Mouse (Mus musculus) testis, adult 2 months (tissue): Measurements from ENCODE around the gene S100pbp. TPM values are rescaled to one million over a fixed set of nuclear protein-coding genes. Genes with fewer than 3 reads are reported as not detected.
A peak's percentile ranks its signal among the peaks of the same experiment; 100 is the strongest.

Source experiments
- H3K27ac ChIP-seq: fragments of 200-500 bp; 2 replicates; pipeline ENCODE4 v1.5.1; 2012; ENCODE audit warnings: low read depth, low read length; ENCODE audit not compliant: control insufficient read depth, insufficient read depth
- H3K27me3 ChIP-seq: fragments of 200-500 bp; 2 replicates; pipeline ENCODE4 v1.6.1; 2012; ENCODE audit warnings: mild to moderate bottlenecking, low read length, moderate library complexity; ENCODE audit not compliant: control insufficient read depth, insufficient read depth
- H3K36me3 ChIP-seq: fragments of 200-500 bp; 2 replicates; pipeline ENCODE4 v1.6.1; 2012; ENCODE audit warnings: mild to moderate bottlenecking, low read length; ENCODE audit not compliant: control insufficient read depth, insufficient read depth
- H3K4me1 ChIP-seq: fragments of 200-500 bp; 2 replicates; pipeline ENCODE4 v1.6.1; 2012; ENCODE audit warnings: low read length; ENCODE audit not compliant: control insufficient read depth, insufficient read depth
- H3K4me3 ChIP-seq: fragments of 200-500 bp; 2 replicates; pipeline ENCODE4 v1.5.1; 2012; ENCODE audit warnings: low read depth, mild to moderate bottlenecking, low read length, moderate library complexity, mixed read lengths; ENCODE audit not compliant: control insufficient read depth
- CTCF ChIP-seq: fragments of 200-500 bp; IDR thresholded peaks from 2 replicates; pipeline ENCODE4 v1.5.1; 2012; ENCODE audit warnings: low read depth, mild to moderate bottlenecking, inconsistent platforms, low read length, moderate library complexity; ENCODE audit not compliant: control insufficient read depth, insufficient read depth, insufficient replicate concordance
- POLR2A ChIP-seq: fragments of 200-500 bp; IDR thresholded peaks from 2 replicates; pipeline ENCODE4 v1.6.1; 2012; ENCODE audit warnings: low read depth, mild to moderate bottlenecking, inconsistent platforms, low read length, moderate library complexity; ENCODE audit not compliant: control insufficient read depth
- polyA plus RNA-seq: library from polyadenylated mRNA; depleted of rRNA; stranded (reverse); fragments of >200 nt; gene quantifications from 2 replicates; pipeline ENCODE4 v1.2.3, GENCODE M21; 2012; rRNA removed

S100pbp gene
- polyA plus RNA-seq: 26.8 and 34.6 TPM in 2 replicates

- Histone ChIP-seq H3K27ac (peak within 1 kb of the TSS; percentile 98), H3K4me3 (peak within 1 kb of the TSS; percentile 100)
- peak; percentile 74 for TF ChIP-seq POLR2A
- no peak for TF ChIP-seq CTCF
Observed at GRCm38 (mm10) chr4:129189542-129190519, at the start of gene S100pbp, which contains the start of gene Yars. Gene S100pbp (minus strand): TSS chr4:129189727. Gene Yars (plus strand): TSS chr4:129189760.

DNA sequence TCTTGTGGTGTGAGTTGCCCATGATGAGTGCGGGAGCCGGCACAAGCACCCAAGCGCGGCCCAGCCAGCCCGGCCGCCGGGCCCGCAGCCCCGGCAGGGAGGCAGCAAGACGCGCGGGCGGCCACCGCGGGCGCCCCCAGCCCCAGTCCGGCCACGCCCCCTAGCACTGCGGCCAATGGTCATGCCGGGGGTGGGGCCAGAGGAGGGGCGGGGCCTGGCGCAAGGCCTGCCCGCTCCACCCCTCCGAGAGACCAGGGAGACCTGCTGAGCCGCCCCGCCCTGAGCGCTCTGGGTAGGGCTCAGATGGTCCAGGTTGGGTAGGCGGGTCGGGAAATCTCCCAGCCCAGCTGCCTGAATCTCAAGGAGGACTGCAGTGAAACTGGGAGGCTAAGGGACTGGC lies 49.5 kb upstream of the S100pbp start:
- Histone ChIP-seq H3K27me3 (no peaks in the 10 kb centered on the region), H3K4me1 (peaks cover 11% of the 10 kb centered on the region), H3K27ac (no peak overlapping the region), H3K4me3 (peak overlapping the region; percentile 46), H3K36me3 (no peaks in the 10 kb centered on the region)
- TF ChIP-seq CTCF: no peak
- no peak for TF ChIP-seq POLR2A

More at GRCm38 (mm10) chr4:129189542-129190519, at the start of gene S100pbp, which contains the start of gene Yars:
- H3K36me3 ChIP-seq: no peaks in the 10 kb centered on the region; the same call in 1 of the 2 replicates
- H3K4me1 ChIP-seq: peaks cover 8% of the 10 kb centered on the region
- H3K27me3 ChIP-seq: no peaks in the 10 kb centered on the region

GRCm38 (mm10) chr4:129238579-129239016 lies 49.1 kb upstream of the S100pbp start:
- TF ChIP-seq POLR2A (no peak), CTCF (no peak)
- Histone ChIP-seq H3K27ac (no peak overlapping the region), H3K4me3 (peak overlapping the region; percentile 66), H3K36me3 (no peaks in the 10 kb centered on the region), H3K27me3 (no peaks in the 10 kb centered on the region), H3K4me1 (peaks cover 11% of the 10 kb centered on the region)

DNA sequence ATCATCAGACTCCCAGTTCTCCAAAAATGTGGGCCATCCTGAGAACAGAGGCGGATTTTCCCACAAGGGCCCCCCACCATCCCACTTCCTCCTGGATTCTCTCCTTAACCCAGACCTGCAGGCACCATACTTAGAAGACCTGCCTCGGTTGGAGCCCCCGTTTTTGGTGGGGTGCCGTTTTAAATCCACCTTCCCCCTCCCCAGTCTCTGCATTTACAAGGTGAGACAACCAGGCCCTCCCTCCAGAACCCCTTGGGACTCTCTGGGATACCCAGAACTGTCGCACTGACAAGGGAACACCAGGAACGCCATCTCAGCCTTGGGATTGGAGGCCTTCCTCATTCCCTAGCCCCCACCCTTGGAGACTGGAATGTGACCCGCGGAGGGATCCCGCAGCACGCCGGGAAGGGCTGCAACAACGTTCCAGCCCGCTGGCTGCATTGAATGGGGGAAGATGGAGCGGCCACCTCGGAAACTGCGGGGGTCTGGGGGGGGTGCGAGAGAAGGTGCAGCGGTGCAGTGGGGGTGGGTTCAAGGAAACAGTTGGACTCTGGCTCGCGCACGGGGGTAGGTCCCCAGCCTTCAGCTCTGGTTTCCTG lies 48.4 kb upstream of the S100pbp start:
- Histone ChIP-seq H3K27me3 (no peaks in the 10 kb centered on the region), H3K4me1 (peaks cover 11% of the 10 kb centered on the region), H3K4me3 (no peak overlapping the region; the same call in 1 of the 2 replicates), H3K36me3 (no peaks in the 10 kb centered on the region), H3K27ac (no peak overlapping the region)
- TF ChIP-seq CTCF: no peak
- TF ChIP-seq POLR2A: no peak

GRCm38 (mm10) chr4:129236236-129236813 lies 46.8 kb upstream of the S100pbp start:
- TF ChIP-seq POLR2A: no peak
- no peak for TF ChIP-seq CTCF
- H3K27ac ChIP-seq: no peak overlapping the region
- no peaks in the 10 kb centered on the region for H3K36me3 ChIP-seq
- no peaks in the 10 kb centered on the region for H3K27me3 ChIP-seq
- H3K4me3 ChIP-seq: no peak overlapping the region
- peaks cover 11% of the 10 kb centered on the region for H3K4me1 ChIP-seq

- TF ChIP-seq POLR2A: no peak
- TF ChIP-seq CTCF: no peak
- Histone ChIP-seq H3K36me3 (no peaks in the 10 kb centered on the region), H3K27ac (no peak overlapping the region), H3K4me1 (peaks cover 11% of the 10 kb centered on the region), H3K27me3 (no peaks in the 10 kb centered on the region), H3K4me3 (no peak overlapping the region)
Observed at GRCm38 (mm10) chr4:129235147-129235546, 45.6 kb upstream of the S100pbp start.
